Mouse (Mus musculus): ENCODE measurements around the gene Psma6. TPM values are rescaled to one million over a fixed set of nuclear protein-coding genes. Genes with fewer than 3 reads are reported as not detected.
A peak's percentile ranks its signal among the peaks of the same experiment; 100 is the strongest.

Psma6 gene
- polyA plus RNA-seq, 1 experiment: 41.7 TPM

- peak; percentile 48 for DNase-seq
- H3K4me1 ChIP-seq (ENCODE audit: control insufficient read depth, insufficient read depth, low read length): peaks cover 34% of the 10 kb centered on the region
- TF ChIP-seq CTCF (IDR thresholded peaks at IDR 0.05; ENCODE audit: insufficient read depth, low read length): no peak
- TF ChIP-seq POLR2A (IDR thresholded peaks at IDR 0.05; ENCODE audit: borderline replicate concordance, extremely low read depth, low read depth, low read length): peak; percentile 49; the same call in 1 of the 2 replicates
- peak overlapping the region; percentile 52 for H3K4me3 ChIP-seq (replicated peaks; ENCODE audit: extremely low read depth, low read depth, low read length)
- WGBS: 37% methylated on average over 17 of the region's 17 CpGs
Observed at GRCm38 (mm10) chr12:55465401-55465983, 81.5 kb downstream of the Psma6 start.

- H3K4me3 ChIP-seq (replicated peaks; ENCODE audit: extremely low read depth, low read depth, low read length): no peak overlapping the region
- DNase-seq: peak; percentile 31
- peaks cover 32% of the 10 kb centered on the region for H3K4me1 ChIP-seq (ENCODE audit: control insufficient read depth, insufficient read depth, low read length)
- TF ChIP-seq CTCF (IDR thresholded peaks at IDR 0.05; ENCODE audit: insufficient read depth, low read length) (no peak), POLR2A (IDR thresholded peaks at IDR 0.05; ENCODE audit: borderline replicate concordance, extremely low read depth, low read depth, low read length) (no peak)
- 48% methylated on average over 7 of the region's 7 CpGs for WGBS
Observed at GRCm38 (mm10) chr12:55466088-55466701, 82.2 kb downstream of the Psma6 start.

- 47% methylated on average over 5 of the region's 5 CpGs for WGBS
- Histone ChIP-seq H3K4me3 (replicated peaks; ENCODE audit: extremely low read depth, low read depth, low read length) (no peak overlapping the region), H3K4me1 (ENCODE audit: control insufficient read depth, insufficient read depth, low read length) (peaks cover 29% of the 10 kb centered on the region)
- TF ChIP-seq POLR2A (IDR thresholded peaks at IDR 0.05; ENCODE audit: borderline replicate concordance, extremely low read depth, low read depth, low read length): no peak
- TF ChIP-seq CTCF (IDR thresholded peaks at IDR 0.05; ENCODE audit: insufficient read depth, low read length): no peak
- DNase-seq: peak; percentile 12
Observed at GRCm38 (mm10) chr12:55466816-55467215, 82.8 kb downstream of the Psma6 start.

- peaks cover 26% of the 10 kb centered on the region for H3K4me1 ChIP-seq (ENCODE audit: control insufficient read depth, insufficient read depth, low read length)
- H3K4me3 ChIP-seq (replicated peaks; ENCODE audit: extremely low read depth, low read depth, low read length): no peak overlapping the region
- TF ChIP-seq POLR2A (IDR thresholded peaks at IDR 0.05; ENCODE audit: borderline replicate concordance, extremely low read depth, low read depth, low read length): no peak
- no peak for TF ChIP-seq CTCF (IDR thresholded peaks at IDR 0.05; ENCODE audit: insufficient read depth, low read length)
- WGBS: 78% methylated on average over 10 of the region's 10 CpGs
- DNase-seq: no peak
Observed at GRCm38 (mm10) chr12:55467331-55468180, 83.5 kb downstream of the Psma6 start.

Other genes starting within 250 kb of the Psma6 start
- 15.9 and 27.4 TPM in 2 replicates for gene Srp54b, start 229.1 kb upstream of the Psma6 start, polyA plus RNA-seq (2012; rRNA removed)
- gene 1700047I17Rik2, start 184.6 kb upstream of the Psma6 start, polyA plus RNA-seq (2012; rRNA removed): not detected in 2 replicates
- 5.4 and 7.9 TPM in 2 replicates for gene Srp54c, start 154.1 kb upstream of the Psma6 start, polyA plus RNA-seq (2012; rRNA removed)
- 2.3 and 3.1 TPM in 2 replicates for gene 1110008L16Rik, start 84.6 kb upstream of the Psma6 start, polyA plus RNA-seq (2012; rRNA removed)
- 1.2 and 1.9 TPM in 2 replicates for gene Ppp2r3c, start 81.2 kb upstream of the Psma6 start, polyA plus RNA-seq (2012; rRNA removed)
- gene Nfkbia, start 108.4 kb downstream of the Psma6 start, polyA plus RNA-seq (2012; rRNA removed): 282 and 367 TPM in 2 replicates
- not detected in 2 replicates for gene Aldoart2, start 181.0 kb downstream of the Psma6 start, polyA plus RNA-seq (2012; rRNA removed)
- not detected in 2 replicates for gene Insm2, start 215.2 kb downstream of the Psma6 start, polyA plus RNA-seq (2012; rRNA removed)

Data from lung, adult 2 months (tissue).